Mouse (Mus musculus): ENCODE data around the gene Elac2.

DNA sequence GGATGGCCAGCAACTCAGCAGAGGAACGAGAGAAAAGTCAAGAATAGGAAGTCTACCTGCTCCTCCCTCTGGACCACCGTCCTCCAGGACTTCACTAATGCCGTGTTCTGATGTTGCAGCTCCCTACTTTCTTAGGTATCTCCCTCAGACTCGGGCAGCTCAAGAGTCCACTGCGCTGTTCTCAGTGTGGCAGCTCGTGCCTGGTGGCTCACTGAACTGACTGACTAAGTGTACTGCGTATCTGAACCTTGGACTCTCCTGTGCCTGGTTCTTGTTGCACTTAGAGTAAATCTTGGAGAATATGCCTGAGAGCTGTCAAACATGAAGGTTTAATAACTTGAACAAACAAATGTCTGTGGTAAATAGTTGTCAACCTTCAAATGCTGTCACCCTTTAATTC is 53.4 kb downstream of the Elac2 start:
- TF ChIP-seq CTCF (IDR thresholded peaks at IDR 0.05; ENCODE audit: extremely low read depth, insufficient read length, insufficient replicate concordance, low read depth, low read length) (no peak), POLR2A (IDR thresholded peaks at IDR 0.05; ENCODE audit: low read depth, low read length) (no peak)

All from small intestine, adult 2 months (tissue).